Mouse (Mus musculus) cerebellum, adult 2 months (tissue): Measurements from ENCODE around the gene Tmco4. TPM values are rescaled to one million over a fixed set of nuclear protein-coding genes. Genes with fewer than 3 reads are reported as not detected.
A peak's percentile ranks its signal among the peaks of the same experiment; 100 is the strongest.

Experiments used
- DNase-seq, 2 experiments: peaks; one replicate each; pipeline ENCODE4 v3.0.0; 2021
- H3K27ac ChIP-seq: fragments of 200-500 bp; 2 replicates; pipeline ENCODE4 v1.5.1; 2012; ENCODE audit warnings: low read length, control low read depth, inconsistent platforms; ENCODE audit not compliant: insufficient read depth
- H3K27me3 ChIP-seq: fragments of 200-500 bp; 2 replicates; pipeline ENCODE4 v1.6.1; 2012; ENCODE audit warnings: inconsistent platforms, mild to moderate bottlenecking, low read length, moderate library complexity; ENCODE audit not compliant: control insufficient read depth, insufficient read depth
- H3K4me1 ChIP-seq: fragments of 200-500 bp; 2 replicates; pipeline ENCODE4 v1.6.1; 2011; ENCODE audit warnings: low read length; ENCODE audit not compliant: control insufficient read depth, insufficient read depth
- H3K4me3 ChIP-seq: fragments of 200-500 bp; replicated peaks from 2 replicates; pipeline ENCODE3; 2011; ENCODE audit warnings: mild to moderate bottlenecking, low read depth, low read length, control low read depth; ENCODE audit not compliant: insufficient read depth
- CTCF ChIP-seq: fragments of 200-500 bp; IDR thresholded peaks from 2 replicates; pipeline ENCODE4 v1.5.1; 2011; ENCODE audit warnings: low read depth, mild to moderate bottlenecking, control low read depth, low read length, moderate library complexity, borderline replicate concordance; ENCODE audit not compliant: insufficient read depth
- POLR2A ChIP-seq: fragments of 200-500 bp; IDR thresholded peaks from 2 replicates; pipeline ENCODE4 v1.6.1; 2011; ENCODE audit warnings: low read length, control low read depth, borderline replicate concordance; ENCODE audit not compliant: insufficient read depth
- WGBS: fragments of 180-500 bp; shearing (Covaris S2); methylation state at CpG from one replicate; pipeline ENCODE4 v1.1.7; 2018; 5-methylcytosine and 5-hydroxymethylcytosine counted together
- polyA plus RNA-seq: library from polyadenylated mRNA; depleted of rRNA; stranded (reverse); fragments of >200 nt; gene quantifications from 2 replicates; pipeline ENCODE4 v1.2.3, GENCODE M21; 2012

Tmco4 gene
- polyA plus RNA-seq, 1 experiment = 2.4 TPM

DNA sequence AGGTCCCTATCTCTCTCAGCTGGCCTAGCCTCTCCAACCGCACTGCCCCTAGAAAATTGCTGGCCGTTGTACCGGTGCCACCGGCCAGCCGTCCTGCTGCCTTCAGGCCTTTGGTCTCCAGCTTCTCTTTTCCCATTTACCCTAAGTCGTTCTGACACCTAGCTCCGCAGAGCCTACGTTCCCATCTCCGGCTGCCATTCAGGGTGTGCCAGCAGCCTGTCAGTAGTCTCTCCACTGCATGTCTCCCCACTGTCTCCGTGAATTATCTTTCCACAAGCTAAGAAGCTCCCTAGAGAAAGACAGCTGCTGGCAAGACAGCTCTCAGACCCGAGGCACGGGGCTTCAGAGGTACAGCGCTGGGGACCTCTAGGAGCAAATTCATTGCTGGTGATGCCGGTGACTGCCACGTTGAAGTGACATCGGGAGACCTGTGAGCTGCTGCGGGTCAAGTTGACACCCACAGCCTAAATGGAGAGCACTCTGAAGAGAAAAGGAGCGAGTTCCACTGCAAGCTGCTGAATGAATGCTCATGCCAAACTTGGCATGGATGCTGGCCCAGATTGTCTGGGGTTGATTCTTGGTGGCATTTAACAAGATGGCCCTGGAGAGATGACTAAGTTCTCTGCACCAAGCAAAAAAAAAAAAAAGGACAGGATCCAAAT lies 108.7 kb downstream of the Tmco4 start:
- Histone ChIP-seq H3K27ac (no peak overlapping the region), H3K4me1 (peaks cover 16% of the 10 kb centered on the region), H3K4me3 (no peak overlapping the region), H3K27me3 (no peaks in the 10 kb centered on the region)
- TF ChIP-seq POLR2A (no peak), CTCF (no peak)
- WGBS = 17% methylated on average over 18 of the region's 18 CpGs
- DNase-seq = peak; percentile 60 to 77

DNA sequence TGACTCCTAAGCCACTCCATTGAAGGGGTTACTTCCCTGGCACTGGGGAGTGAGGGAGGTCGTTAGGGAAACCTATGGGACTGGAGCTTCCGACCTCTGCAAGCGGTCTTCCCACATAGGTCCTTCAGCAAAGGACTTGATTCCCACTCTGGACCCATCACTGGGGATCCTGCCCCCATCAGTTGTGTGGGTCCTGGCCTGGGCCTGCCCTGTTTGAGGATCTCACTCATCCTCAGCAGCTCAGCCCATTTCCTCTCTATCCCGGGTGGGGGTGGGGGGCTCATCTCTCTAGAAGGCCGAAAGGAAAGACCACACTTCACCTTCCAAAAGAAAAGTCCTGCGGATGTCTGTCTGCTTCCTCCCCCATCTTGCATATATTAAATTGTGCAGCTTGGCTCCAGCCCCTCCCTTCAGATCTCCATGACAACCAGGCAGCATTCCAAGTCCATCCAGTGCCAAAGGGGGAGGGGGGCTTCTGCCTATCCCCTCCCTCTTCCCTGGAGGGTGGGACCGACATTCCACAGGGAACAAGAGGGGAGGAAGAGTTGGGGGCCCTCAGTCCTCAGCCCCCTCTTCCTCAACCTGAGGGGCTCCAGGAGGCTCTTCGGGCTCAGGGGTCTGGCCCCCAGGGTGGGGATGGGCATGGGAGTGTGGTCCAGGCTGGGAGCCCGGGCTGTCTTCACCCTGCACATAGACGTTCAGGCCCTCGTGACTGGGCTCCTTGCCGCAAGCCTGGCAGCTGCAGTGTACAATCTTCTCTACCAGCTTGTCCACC lies 110.3 kb downstream of the Tmco4 start:
- Histone ChIP-seq H3K4me3 (no peak overlapping the region), H3K27me3 (no peaks in the 10 kb centered on the region), H3K4me1 (peaks cover 16% of the 10 kb centered on the region), H3K27ac (no peak overlapping the region)
- no peak for TF ChIP-seq POLR2A
- TF ChIP-seq CTCF = no peak
- WGBS = 29% methylated on average over 12 of the region's 12 CpGs
- DNase-seq = peak in 1 of 2 experiments; percentile 22

DNA sequence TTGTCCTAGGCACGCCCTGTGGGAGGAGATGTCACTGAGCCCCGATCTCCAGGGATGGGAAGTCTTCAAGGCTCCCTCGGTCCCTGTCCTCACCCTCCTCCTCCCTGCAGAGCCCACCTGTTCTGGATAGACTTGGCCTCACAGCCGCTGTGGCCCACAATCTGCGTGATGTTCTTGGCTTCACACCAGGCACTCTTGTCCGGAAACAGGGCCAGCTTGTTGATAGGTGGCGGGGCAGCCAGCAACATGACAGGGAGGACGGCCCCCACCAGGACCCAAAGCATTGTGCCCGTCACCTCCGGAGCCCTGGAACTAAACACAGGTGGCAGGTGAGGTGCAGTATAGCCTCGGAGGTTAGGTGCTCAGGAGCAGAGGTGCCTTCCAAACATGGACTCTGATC lies 112.6 kb downstream of the Tmco4 start:
- Histone ChIP-seq H3K27me3 (no peaks in the 10 kb centered on the region), H3K4me3 (no peak overlapping the region), H3K27ac (no peak overlapping the region), H3K4me1 (peaks cover 16% of the 10 kb centered on the region)
- WGBS = 20% methylated on average over 11 of the region's 11 CpGs
- no peak for DNase-seq
- TF ChIP-seq CTCF (no peak), POLR2A (no peak)

DNA sequence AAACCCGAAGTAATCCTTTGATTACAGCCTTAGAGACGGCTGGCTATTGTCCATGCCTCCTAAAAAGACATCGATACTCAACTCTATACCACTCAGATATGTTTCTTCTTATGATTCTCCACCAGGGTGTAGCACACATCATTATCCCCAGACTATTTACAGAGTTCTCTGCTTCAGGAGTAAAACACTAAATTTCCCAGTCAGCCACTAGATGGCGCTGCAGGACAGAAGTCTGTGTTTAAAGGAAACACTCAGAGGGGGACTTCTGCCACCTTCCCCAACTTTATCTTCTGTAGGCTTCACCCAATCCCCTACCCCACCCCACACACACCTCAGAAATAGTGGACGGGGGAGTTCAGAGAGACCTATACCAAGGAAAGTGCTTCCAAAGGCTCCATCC lies 113.3 kb downstream of the Tmco4 start:
- no peak overlapping the region for H3K4me3 ChIP-seq
- whole genome bisulfite sequencing = 13% methylated on average over 5 of the region's 5 CpGs
- TF ChIP-seq CTCF = peak; percentile 73
- no peak for TF ChIP-seq POLR2A

DNA sequence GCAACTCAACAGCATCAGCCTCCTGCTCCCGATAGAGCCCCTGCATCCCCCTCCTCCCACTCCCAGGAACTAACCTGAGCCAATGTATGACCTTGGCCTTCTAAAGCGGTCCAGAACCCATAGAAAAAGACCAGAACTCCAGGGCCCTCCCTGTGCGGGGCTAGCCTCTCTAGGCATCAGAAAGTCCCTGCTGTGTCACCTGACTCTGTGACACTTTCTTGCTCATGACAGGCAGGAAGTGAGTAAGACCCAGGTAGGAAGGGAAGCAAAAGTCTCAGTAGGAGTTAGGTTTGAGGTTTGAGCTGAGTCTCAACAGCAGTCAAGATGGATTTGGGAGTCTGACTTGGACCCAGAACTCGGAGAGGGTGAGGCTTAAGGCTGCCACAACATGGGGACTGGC lies 114.3 kb downstream of the Tmco4 start:
- TF ChIP-seq CTCF = no peak
- no peak for TF ChIP-seq POLR2A
- Histone ChIP-seq H3K27me3 (0 out of 2 replicates have a peak, but pooled peaks cover 1% of the 10 kb centered on the region), H3K27ac (no peak overlapping the region), H3K4me1 (peaks cover 7% of the 10 kb centered on the region), H3K4me3 (no peak overlapping the region)
- DNase-seq = no peak
- 76% methylated on average over 4 of the region's 4 CpGs for WGBS

More for the DNA sequence above, 113.3 kb downstream of the Tmco4 start:
- Histone ChIP-seq H3K27me3 (no peaks in the 10 kb centered on the region), H3K4me1 (peaks cover 16% of the 10 kb centered on the region), H3K27ac (no peak overlapping the region)
- peak; percentile 68 to 77 for DNase-seq

DNA sequence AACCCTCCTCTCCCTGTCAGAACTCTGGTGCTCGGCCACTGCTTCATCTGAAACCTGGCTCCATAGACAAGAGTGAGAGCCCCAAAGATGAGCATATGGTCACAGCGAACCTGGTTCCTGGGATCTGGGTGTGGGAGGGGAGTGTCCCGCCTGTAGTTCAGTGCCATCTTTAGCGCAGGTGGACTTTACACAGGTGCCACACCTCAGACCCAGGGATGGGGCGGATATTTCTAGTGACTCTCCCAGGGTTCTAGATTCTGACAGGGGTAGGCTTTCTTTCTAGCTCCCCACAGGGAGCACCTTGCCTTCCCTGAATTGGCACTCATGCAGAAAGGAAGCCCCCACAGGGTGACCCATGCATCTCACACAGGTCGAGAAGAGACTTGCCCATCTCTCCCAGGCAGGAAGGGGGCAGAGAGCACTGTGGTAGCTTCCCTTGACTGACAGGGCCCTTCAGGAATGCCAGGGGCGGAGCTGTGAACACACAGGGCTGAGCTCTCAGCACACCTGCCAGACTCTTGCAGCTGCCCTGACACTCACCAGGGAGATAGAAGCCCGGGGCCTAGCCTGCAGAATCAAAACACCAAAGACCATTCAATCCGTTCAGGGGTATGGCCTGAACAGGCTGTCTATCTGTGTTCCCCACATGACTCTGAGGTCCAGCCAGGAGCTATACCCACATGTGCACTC lies 116.4 kb downstream of the Tmco4 start:
- DNase-seq = no peak
- Histone ChIP-seq H3K4me3 (no peak overlapping the region), H3K27ac (no peak overlapping the region), H3K4me1 (no peaks in the 10 kb centered on the region; the same call in 1 of the 2 replicates), H3K27me3 (peaks cover 9% of the 10 kb centered on the region; the same call in 1 of the 2 replicates)
- 71% methylated on average over 9 of the region's 9 CpGs for WGBS
- TF ChIP-seq CTCF = no peak
- no peak for TF ChIP-seq POLR2A

DNA sequence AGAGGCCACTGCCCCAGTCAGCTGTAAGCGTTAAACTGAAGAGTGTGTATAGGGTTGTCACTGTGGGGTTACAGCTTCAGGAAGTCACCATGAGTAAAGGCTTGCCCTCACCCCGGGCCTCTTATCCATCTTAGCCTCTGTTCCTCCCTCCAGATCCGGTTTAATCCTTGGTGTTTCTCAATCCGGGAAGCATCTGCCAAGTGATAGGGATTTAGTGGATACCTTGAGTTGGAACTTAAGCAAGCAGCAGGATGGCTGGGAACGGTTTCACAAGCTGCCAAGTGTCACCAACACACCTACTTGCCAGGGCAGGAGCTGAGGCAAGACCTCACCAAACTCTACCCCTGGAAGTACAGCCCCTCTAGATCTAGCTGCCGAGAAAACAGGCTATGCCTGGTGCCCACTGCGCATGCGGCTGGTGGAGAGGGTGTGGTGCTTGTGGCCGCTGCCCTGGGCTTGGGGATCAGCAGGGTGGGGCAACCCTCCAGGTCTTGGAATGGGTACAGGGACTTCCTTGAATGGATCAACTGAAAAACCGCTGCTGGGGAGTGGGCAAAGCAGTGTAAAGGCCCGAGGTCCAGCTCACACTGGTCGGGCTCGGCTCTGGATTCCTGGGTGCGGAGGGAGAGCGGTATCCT lies 117.7 kb downstream of the Tmco4 start:
- Histone ChIP-seq H3K4me3 (no peak overlapping the region), H3K27me3 (peaks cover 9% of the 10 kb centered on the region; the same call in 1 of the 2 replicates), H3K27ac (no peak overlapping the region), H3K4me1 (no peaks in the 10 kb centered on the region; the same call in 1 of the 2 replicates)
- no peak for DNase-seq
- WGBS = 63% methylated on average over 15 of the region's 15 CpGs
- no peak for TF ChIP-seq CTCF
- TF ChIP-seq POLR2A = no peak
